Mouse (Mus musculus): ENCODE measurements at regions not wholly inside any gene's neighbourhood (a gene's known extent, or its start where the extent isn't known, plus 50 kb on each side); places are given as distances from the start of the nearest gene placed in this dataset.
"Not testable (repeated sequence)": the region's sequence is repeated elsewhere in the genome, so short reads cannot be mapped to it uniquely, and the experiment has no call there.

- in situ Hi-C loops (cut with MboI; ENCODE audit: low pct_ligation_motif_present, low pct_unique_long_range_greater_than_20kb, low sequenced_read_pairs); H3K79me2 ChIP-seq (replicated peaks; ENCODE audit: control insufficient read depth, extremely low read depth, insufficient read depth, poor library complexity, severe bottlenecking); H3K4me2 ChIP-seq (ENCODE audit: insufficient read depth, low read depth, poor library complexity, severe bottlenecking); dilution Hi-C loops (cut with MboI; ENCODE audit: extremely low pct_ligation_motif_present, extremely low pct_unique_long_range_greater_than_20kb, low sequenced_read_pairs); H3K27ac ChIP-seq (ENCODE audit: insufficient read depth, low read depth); H3K9ac ChIP-seq (ENCODE audit: insufficient read depth, low read depth); H3K27me3 ChIP-seq (replicated peaks); H3K9me3 ChIP-seq (replicated peaks; ENCODE audit: low read length); H3K4me1 ChIP-seq (ENCODE audit: control insufficient read depth in 1 of 2, insufficient read depth in 2 of 2); DNase-seq (ENCODE audit: extremely low read depth); H3K4me3 ChIP-seq (replicated peaks in 1 of 3; ENCODE audit: low read depth in 2 of 3, low read length in 2 of 3, poor library complexity in 1 of 3); H3K36me3 ChIP-seq (replicated peaks in 1 of 2; ENCODE audit: control insufficient read depth in 1 of 2, insufficient read depth in 1 of 2, low read length in 1 of 2): not testable (repeated sequence)
Observed at GRCm38 (mm10) chr6:47679946-47680345, 84.8 kb upstream of the Ezh2 start.

GRCm38 (mm10) chr6:47672741-47673140 is 77.6 kb upstream of the Ezh2 start:
- DNase-seq (ENCODE audit: extremely low read depth); in situ Hi-C loops (cut with MboI; ENCODE audit: low pct_ligation_motif_present, low pct_unique_long_range_greater_than_20kb, low sequenced_read_pairs); H3K9ac ChIP-seq (ENCODE audit: insufficient read depth, low read depth); H3K79me2 ChIP-seq (replicated peaks; ENCODE audit: control insufficient read depth, extremely low read depth, insufficient read depth, poor library complexity, severe bottlenecking); H3K9me3 ChIP-seq (replicated peaks; ENCODE audit: low read length); H3K4me1 ChIP-seq (ENCODE audit: control insufficient read depth in 1 of 2, insufficient read depth in 2 of 2); H3K27me3 ChIP-seq (replicated peaks); H3K36me3 ChIP-seq (replicated peaks in 1 of 2; ENCODE audit: control insufficient read depth in 1 of 2, insufficient read depth in 1 of 2, low read length in 1 of 2); H3K27ac ChIP-seq (ENCODE audit: insufficient read depth, low read depth); dilution Hi-C loops (cut with MboI; ENCODE audit: extremely low pct_ligation_motif_present, extremely low pct_unique_long_range_greater_than_20kb, low sequenced_read_pairs): not testable (repeated sequence)
- peak overlapping the region; percentile 54; the same call in 1 of the 2 replicates for H3K4me2 ChIP-seq (ENCODE audit: insufficient read depth, low read depth, poor library complexity, severe bottlenecking)
- H3K4me3 ChIP-seq (replicated peaks in 1 of 3; ENCODE audit: low read depth in 2 of 3, low read length in 2 of 3, poor library complexity in 1 of 3): peak overlapping the region in 1 of 3 experiments; percentile 28

- in situ Hi-C loops (cut with MboI; ENCODE audit: low pct_ligation_motif_present, low pct_unique_long_range_greater_than_20kb, low sequenced_read_pairs); DNase-seq (ENCODE audit: extremely low read depth); H3K4me3 ChIP-seq (replicated peaks in 1 of 3; ENCODE audit: low read depth in 2 of 3, low read length in 2 of 3, poor library complexity in 1 of 3); H3K79me2 ChIP-seq (replicated peaks; ENCODE audit: control insufficient read depth, extremely low read depth, insufficient read depth, poor library complexity, severe bottlenecking); H3K4me2 ChIP-seq (ENCODE audit: insufficient read depth, low read depth, poor library complexity, severe bottlenecking); H3K9ac ChIP-seq (ENCODE audit: insufficient read depth, low read depth); H3K9me3 ChIP-seq (replicated peaks; ENCODE audit: low read length); H3K4me1 ChIP-seq (ENCODE audit: control insufficient read depth in 1 of 2, insufficient read depth in 2 of 2); H3K36me3 ChIP-seq (replicated peaks in 1 of 2; ENCODE audit: control insufficient read depth in 1 of 2, insufficient read depth in 1 of 2, low read length in 1 of 2); H3K27ac ChIP-seq (ENCODE audit: insufficient read depth, low read depth); H3K27me3 ChIP-seq (replicated peaks); dilution Hi-C loops (cut with MboI; ENCODE audit: extremely low pct_ligation_motif_present, extremely low pct_unique_long_range_greater_than_20kb, low sequenced_read_pairs): not testable (repeated sequence)
Observed at GRCm38 (mm10) chr6:47652880-47653279, 57.7 kb upstream of the Ezh2 start.

- H3K4me1 ChIP-seq (ENCODE audit: control insufficient read depth in 1 of 2, insufficient read depth in 2 of 2); dilution Hi-C loops (cut with MboI; ENCODE audit: extremely low pct_ligation_motif_present, extremely low pct_unique_long_range_greater_than_20kb, low sequenced_read_pairs); H3K9me3 ChIP-seq (replicated peaks; ENCODE audit: low read length); H3K27ac ChIP-seq (ENCODE audit: insufficient read depth, low read depth); H3K79me2 ChIP-seq (replicated peaks; ENCODE audit: control insufficient read depth, extremely low read depth, insufficient read depth, poor library complexity, severe bottlenecking); in situ Hi-C loops (cut with MboI; ENCODE audit: low pct_ligation_motif_present, low pct_unique_long_range_greater_than_20kb, low sequenced_read_pairs); H3K36me3 ChIP-seq (replicated peaks in 1 of 2; ENCODE audit: control insufficient read depth in 1 of 2, insufficient read depth in 1 of 2, low read length in 1 of 2); DNase-seq (ENCODE audit: extremely low read depth); H3K27me3 ChIP-seq (replicated peaks): not testable (repeated sequence)
- H3K9ac ChIP-seq (ENCODE audit: insufficient read depth, low read depth): peak overlapping the region; percentile 61
- H3K4me3 ChIP-seq (replicated peaks in 1 of 3; ENCODE audit: low read depth in 2 of 3, low read length in 2 of 3, poor library complexity in 1 of 3): peak overlapping the region; percentile 73 to 91 (median 73)
- peak overlapping the region; percentile 72 for H3K4me2 ChIP-seq (ENCODE audit: insufficient read depth, low read depth, poor library complexity, severe bottlenecking)
Observed at GRCm38 (mm10) chr6:47651385-47651718, 56.2 kb upstream of the Ezh2 start.
